ENCODE assay signal across 27 mouse cellular contexts in the genomic region with DNA sequence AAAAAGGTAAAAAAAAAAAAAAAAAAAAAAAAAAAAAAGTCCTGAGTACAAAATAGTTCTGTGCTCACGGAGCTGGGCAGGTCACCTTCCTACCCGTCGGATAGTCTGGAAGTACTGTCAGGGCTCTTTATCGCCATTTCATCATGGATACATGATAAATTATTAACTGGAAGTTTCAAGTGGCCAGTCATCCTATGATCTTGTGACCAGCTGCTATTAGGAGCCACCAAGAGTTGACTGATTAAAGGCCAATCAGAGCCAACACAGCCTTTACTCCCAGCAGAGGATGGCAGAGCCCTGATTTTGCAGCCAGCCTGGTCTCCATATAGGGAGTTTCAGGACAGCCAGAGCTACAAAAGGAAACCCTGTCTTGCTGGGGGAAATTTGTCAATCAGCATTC. TPM values are rescaled to one million over a fixed set of nuclear protein-coding genes. Genes with fewer than 3 reads are reported as not detected.
DNase-seq lines count a peak whose midpoint lies in the region; ATAC-seq and TF ChIP-seq lines count a peak whose summit lies in the region.
"Had no signal": no experiment of that assay in that cellular context is flagged by ENCODE, and none has a peak within 500 bp of the region (broad histone marks: within the 10 kb centered on the region; RNA-seq: fewer than 3 reads in every experiment).

No protein-coding gene starts in this region.

- ATAC-seq in liver, embryonic 15.5 days (ENCODE audit: insufficient read depth): peak; percentile 55; the same call in 1 of the 2 replicates
- ATAC-seq in liver, embryonic 11.5 days (replicated peaks; ENCODE audit: low FRiP score): no peak
- ATAC-seq in kidney, embryonic 16.5 days (ENCODE audit: low FRiP score, low TSS enrichment): peak; percentile 81
- ATAC-seq: forebrain, embryonic 13.5 days; hindbrain, embryonic 16.5 days had no signal

- peak; percentile 63 for DNase-seq in kidney, adult 11 months
- no peak for DNase-seq in kidney, adult 18-20 months
- no peak for DNase-seq in liver, embryonic 11.5 days (ENCODE audit: low spot score)
- DNase-seq in Muller cell, postnatal 12 days (ENCODE audit: inconsistent ontology term): no peak
- no peak for DNase-seq in gastrocnemius, postnatal 36 days
- DNase-seq: adrenal gland, postnatal 36 days; cerebellum, adult 11-12 months; cerebellum, postnatal 25 days; thymus, adult 18-20 months; thymus, postnatal 36 days had no signal

- H3K4me1 ChIP-seq in liver, embryonic 15.5 days (replicated peaks): peaks cover 31% of the 10 kb centered on the region
- H3K4me1 ChIP-seq in liver, embryonic 11.5 days (replicated peaks; ENCODE audit: control insufficient read depth, insufficient read depth, low read length): 0 out of 2 replicates have a peak, but pooled peaks cover 3% of the 10 kb centered on the region
- H3K4me1 ChIP-seq in kidney, embryonic 16.5 days (ENCODE audit: insufficient read depth, low read length): peaks cover 5% of the 10 kb centered on the region; the same call in 1 of the 2 replicates
- H3K4me1 ChIP-seq in small intestine, adult 2 months (ENCODE audit: control insufficient read depth, insufficient read depth, insufficient read length, low read length): peaks cover 2% of the 10 kb centered on the region; the same call in 1 of the 2 replicates
- H3K4me1 ChIP-seq: forebrain, embryonic 13.5 days; heart, embryonic 10.5 days; lung, embryonic 15.5 days; midbrain, embryonic 12.5 days had no signal

- intact Hi-C loops in gastrocnemius, postnatal 36 days (cut with DNase I): no loop called here

- no peak overlapping the region for H3K4me2 ChIP-seq in liver, embryonic 15.5 days
- H3K4me2 ChIP-seq in liver, embryonic 11.5 days: no peak overlapping the region
- H3K4me2 ChIP-seq in kidney, embryonic 16.5 days (replicated peaks; ENCODE audit: low read depth, low read length): no peak overlapping the region
- H3K4me2 ChIP-seq: forebrain, embryonic 13.5 days; lung, embryonic 15.5 days; midbrain, embryonic 12.5 days had no signal

- no peaks in the 10 kb centered on the region for H3K36me3 ChIP-seq in liver, embryonic 15.5 days (replicated peaks)
- no peaks in the 10 kb centered on the region for H3K36me3 ChIP-seq in liver, embryonic 11.5 days (ENCODE audit: control insufficient read depth, insufficient read depth, low read length)
- no peaks in the 10 kb centered on the region for H3K36me3 ChIP-seq in kidney, embryonic 16.5 days (ENCODE audit: insufficient read depth, low read length)
- H3K36me3 ChIP-seq in small intestine, adult 2 months (ENCODE audit: control insufficient read depth, insufficient read depth, low read length): no peaks in the 10 kb centered on the region
- H3K36me3 ChIP-seq: heart, embryonic 10.5 days; lung, embryonic 15.5 days; midbrain, embryonic 12.5 days had no signal

- peak overlapping the region; percentile 49; the same call in 1 of the 2 replicates for H3K27ac ChIP-seq in liver, embryonic 15.5 days (replicated peaks)
- H3K27ac ChIP-seq in liver, embryonic 11.5 days (ENCODE audit: low read depth, low read length): no peak overlapping the region
- H3K27ac ChIP-seq in kidney, embryonic 16.5 days (ENCODE audit: low read length): peak overlapping the region; percentile 58; the same call in 1 of the 2 replicates
- H3K27ac ChIP-seq in small intestine, adult 2 months (ENCODE audit: insufficient read depth, low read depth, low read length): peak overlapping the region; percentile 16; the same call in 1 of the 2 replicates
- H3K27ac ChIP-seq: forebrain, embryonic 13.5 days; heart, embryonic 10.5 days; left cerebral cortex, adult 2 months; lung, embryonic 15.5 days; midbrain, embryonic 12.5 days had no signal

- H3K9me3 ChIP-seq in liver, embryonic 15.5 days (replicated peaks): no peaks in the 10 kb centered on the region
- no peaks in the 10 kb centered on the region for H3K9me3 ChIP-seq in liver, embryonic 11.5 days (ENCODE audit: control insufficient read depth, low read length)
- no peaks in the 10 kb centered on the region for H3K9me3 ChIP-seq in kidney, embryonic 16.5 days (ENCODE audit: low read length)
- H3K9me3 ChIP-seq: forebrain, embryonic 13.5 days; lung, embryonic 15.5 days; midbrain, embryonic 12.5 days had no signal

- no peaks in the 10 kb centered on the region for H3K27me3 ChIP-seq in liver, embryonic 15.5 days
- no peaks in the 10 kb centered on the region for H3K27me3 ChIP-seq in liver, embryonic 11.5 days (replicated peaks; ENCODE audit: control insufficient read depth, insufficient read depth, low read length)
- no peaks in the 10 kb centered on the region for H3K27me3 ChIP-seq in kidney, embryonic 16.5 days (ENCODE audit: insufficient read depth, low read length)
- no peaks in the 10 kb centered on the region; the same call in 1 of the 2 replicates for H3K27me3 ChIP-seq in small intestine, adult 2 months (ENCODE audit: control insufficient read depth, insufficient read depth, low read length)
- H3K27me3 ChIP-seq: forebrain, embryonic 13.5 days; lung, embryonic 15.5 days; midbrain, embryonic 12.5 days had no signal

- no peak for TF ChIP-seq CTCF in small intestine, adult 2 months (IDR thresholded peaks at IDR 0.05; ENCODE audit: extremely low read depth, insufficient read length, insufficient replicate concordance, low read depth, low read length)

- WGBS in liver, embryonic 15.5 days (ENCODE audit: insufficient replicate concordance): 73% methylated on average over 4 of the region's 4 CpGs
- WGBS in liver, embryonic 11.5 days: 82% methylated on average over 4 of the region's 4 CpGs
- 70% methylated on average over 4 of the region's 4 CpGs for WGBS in kidney, embryonic 16.5 days
- WGBS in small intestine, adult 2 months: 39% methylated on average over 4 of the region's 4 CpGs

- no peak overlapping the region for H3K9ac ChIP-seq in liver, embryonic 15.5 days
- H3K9ac ChIP-seq in liver, embryonic 11.5 days (ENCODE audit: low read depth, low read length): no peak overlapping the region
- no peak overlapping the region for H3K9ac ChIP-seq in kidney, embryonic 16.5 days (replicated peaks; ENCODE audit: low read length)
- H3K9ac ChIP-seq: forebrain, embryonic 13.5 days; lung, embryonic 15.5 days; midbrain, embryonic 12.5 days had no signal

- H3K4me3 ChIP-seq in liver, embryonic 15.5 days (replicated peaks): no peak overlapping the region
- no peak overlapping the region for H3K4me3 ChIP-seq in liver, embryonic 11.5 days (ENCODE audit: low read depth, low read length)
- no peak overlapping the region for H3K4me3 ChIP-seq in kidney, embryonic 16.5 days (ENCODE audit: low read length)
- no peak overlapping the region for H3K4me3 ChIP-seq in small intestine, adult 2 months (ENCODE audit: low read depth, low read length)
- H3K4me3 ChIP-seq: forebrain, embryonic 13.5 days; heart, embryonic 10.5 days; left cerebral cortex, adult 2 months; lung, embryonic 15.5 days; midbrain, embryonic 12.5 days had no signal

- no peak; the same call in 1 of the 2 replicates for TF ChIP-seq POLR2A in small intestine, adult 2 months (IDR thresholded peaks at IDR 0.05; ENCODE audit: low read depth, low read length)

RNA-seq across cellular contexts. Expression of a gene that starts 11.3 kb away (rescaled TPM):
- polyA plus RNA-seq in liver, embryonic 15.5 days (2015; fragmentation: Nextera tagmentation; extraction: Ambion mirVana): 339 and 359 TPM in 2 replicates
- 284 and 300 TPM in 2 replicates for polyA plus RNA-seq in liver, embryonic 11.5 days (2014; fragmentation: Nextera tagmentation; extraction: Ambion mirVana)
- polyA plus RNA-seq in kidney, embryonic 16.5 days (2015; fragmentation: Nextera tagmentation; extraction: Ambion mirVana): 175 and 179 TPM in 2 replicates
- polyA plus RNA-seq in small intestine, adult 2 months (2012; rRNA removed): 47.8 and 81.3 TPM in 2 replicates
- 10 to 100 TPM; 23.2 to 27.5 TPM for total RNA-seq in gastrocnemius, postnatal 36 days (2021)

RNA-seq across cellular contexts. Expression of a gene that starts 12.2 kb away (rescaled TPM):
- not detected in 2 replicates for polyA plus RNA-seq in liver, embryonic 15.5 days (2015; fragmentation: Nextera tagmentation; extraction: Ambion mirVana)
- 0.14 TPM in 1 of 2 replicates, not detected in the other for polyA plus RNA-seq in liver, embryonic 11.5 days (2014; fragmentation: Nextera tagmentation; extraction: Ambion mirVana)
- not detected in 2 replicates for polyA plus RNA-seq in kidney, embryonic 16.5 days (2015; fragmentation: Nextera tagmentation; extraction: Ambion mirVana)
- polyA plus RNA-seq in small intestine, adult 2 months (2012; rRNA removed): not detected in 2 replicates
- not detected for total RNA-seq in gastrocnemius, postnatal 36 days (2021)
- total RNA-seq: gastrocnemius, adult 18-20 months; hematopoietic stem cell, adult 5-6 weeks; left cerebral cortex, adult 2 months; neutrophil, adult 5-6 weeks had no signal
- polyA plus RNA-seq: embryonic facial prominence, embryonic 14.5 days; forebrain, embryonic 13.5 days; gonadal fat pad, adult 2 months; heart, embryonic 10.5 days; heart, embryonic 16.5 days; hindbrain, embryonic 16.5 days; midbrain, embryonic 12.5 days; stomach, embryonic 16.5 days had no signal

RNA-seq across cellular contexts. Expression of a gene that starts 19.9 kb away (rescaled TPM):
- 3.0 and 4.0 TPM in 2 replicates for polyA plus RNA-seq in liver, embryonic 15.5 days (2015; fragmentation: Nextera tagmentation; extraction: Ambion mirVana)
- 11.3 and 11.7 TPM in 2 replicates for polyA plus RNA-seq in liver, embryonic 11.5 days (2014; fragmentation: Nextera tagmentation; extraction: Ambion mirVana)
- polyA plus RNA-seq in kidney, embryonic 16.5 days (2015; fragmentation: Nextera tagmentation; extraction: Ambion mirVana): 21.3 and 22.5 TPM in 2 replicates
- 26.9 and 45.2 TPM in 2 replicates for polyA plus RNA-seq in small intestine, adult 2 months (2012; rRNA removed)
- total RNA-seq in gastrocnemius, postnatal 36 days (2021): 10 to 100 TPM; 14.8 to 15.7 TPM

RNA-seq across cellular contexts. Expression of a gene that starts 22.9 kb away (rescaled TPM):
- polyA plus RNA-seq in liver, embryonic 15.5 days (2015; fragmentation: Nextera tagmentation; extraction: Ambion mirVana): 102 and 104 TPM in 2 replicates
- 117 and 144 TPM in 2 replicates for polyA plus RNA-seq in liver, embryonic 11.5 days (2014; fragmentation: Nextera tagmentation; extraction: Ambion mirVana)
- 4.7 and 5.0 TPM in 2 replicates for polyA plus RNA-seq in kidney, embryonic 16.5 days (2015; fragmentation: Nextera tagmentation; extraction: Ambion mirVana)
- 264 and 580 TPM in 2 replicates for polyA plus RNA-seq in small intestine, adult 2 months (2012; rRNA removed)
- not detected for total RNA-seq in gastrocnemius, postnatal 36 days (2021)
- total RNA-seq: adrenal gland, postnatal 36 days; gastrocnemius, adult 18-20 months; left cerebral cortex, adult 2 months; left cerebral cortex, postnatal 36 days; neutrophil, adult 5-6 weeks had no signal
- polyA plus RNA-seq: embryonic facial prominence, embryonic 14.5 days had no signal

RNA-seq across cellular contexts. Expression of a gene that starts 46.9 kb away (rescaled TPM):
- polyA plus RNA-seq in liver, embryonic 15.5 days (2015; fragmentation: Nextera tagmentation; extraction: Ambion mirVana): 0.43 and 0.45 TPM in 2 replicates
- polyA plus RNA-seq in liver, embryonic 11.5 days (2014; fragmentation: Nextera tagmentation; extraction: Ambion mirVana): 1.2 and 1.6 TPM in 2 replicates
- 1.8 and 2.0 TPM in 2 replicates for polyA plus RNA-seq in kidney, embryonic 16.5 days (2015; fragmentation: Nextera tagmentation; extraction: Ambion mirVana)
- polyA plus RNA-seq in small intestine, adult 2 months (2012; rRNA removed): 0.30 and 1.3 TPM in 2 replicates
- total RNA-seq in gastrocnemius, postnatal 36 days (2021): under 1 TPM; 0.49 to 0.54 TPM
